ENCODE assay signal across 27 mouse cellular contexts in genomic region chr14:84283440-84284203, GRCm38 (mm10).
"Had no signal": no experiment of that assay in that cellular context is flagged by ENCODE, and none has a peak within 500 bp of the region (broad histone marks: within the 10 kb centered on the region; RNA-seq: fewer than 3 reads in every experiment).

No protein-coding gene starts in this region.

- H3K27ac ChIP-seq: gastrocnemius, adult 2 months; heart, embryonic 10.5 days; hindbrain, embryonic 10.5 days; hindbrain, embryonic 12.5 days; hindbrain, embryonic 14.5 days; kidney, embryonic 15.5 days; kidney, postnatal 0 days; layer of hippocampus, adult 2 months; left cerebral cortex, adult 2 months; limb, embryonic 10.5 days; limb, embryonic 12.5 days; liver, embryonic 13.5 days had no signal

- DNase-seq: gastrocnemius, adult 2 months; gastrocnemius, postnatal 10 days; gastrocnemius, postnatal 25 days; heart, adult 18-20 months; heart, postnatal 10 days; heart, postnatal 4 days; kidney, adult 11 months; kidney, adult 2 months; kidney, adult 9 months; kidney, postnatal 14 days; kidney, postnatal 36 days; liver; liver, embryonic 13.5 days had no signal

- H3K9me3 ChIP-seq: heart, embryonic 10.5 days; hindbrain, embryonic 10.5 days; hindbrain, embryonic 12.5 days; kidney, embryonic 15.5 days; limb, embryonic 10.5 days; limb, embryonic 12.5 days; liver, embryonic 13.5 days had no signal

- H3K4me3 ChIP-seq: gastrocnemius, adult 2 months; heart, embryonic 10.5 days; heart, embryonic 12.5 days; hindbrain, embryonic 10.5 days; hindbrain, embryonic 12.5 days; kidney, embryonic 15.5 days; layer of hippocampus, adult 2 months; left cerebral cortex, adult 2 months; limb, embryonic 10.5 days; limb, embryonic 12.5 days; liver, embryonic 13.5 days had no signal

- H3K4me1 ChIP-seq: heart, embryonic 10.5 days; heart, embryonic 12.5 days; hindbrain, embryonic 10.5 days; hindbrain, embryonic 12.5 days; kidney, embryonic 15.5 days; limb, embryonic 10.5 days; limb, embryonic 12.5 days; liver, embryonic 13.5 days had no signal

- ATAC-seq: hindbrain, embryonic 16.5 days; inflammation-experienced regulatory T-cells, adult 6 months had no signal

- H3K36me3 ChIP-seq: heart, embryonic 10.5 days; heart, embryonic 12.5 days; hindbrain, embryonic 10.5 days; hindbrain, embryonic 12.5 days; kidney, embryonic 15.5 days; limb, embryonic 10.5 days; limb, embryonic 12.5 days; liver, embryonic 13.5 days had no signal

- H3K27me3 ChIP-seq: heart, embryonic 12.5 days; hindbrain, embryonic 12.5 days; kidney, embryonic 15.5 days; limb, embryonic 12.5 days; liver, embryonic 13.5 days had no signal

- H3K4me2 ChIP-seq: heart, embryonic 12.5 days; hindbrain, embryonic 12.5 days; hindbrain, embryonic 14.5 days; kidney, embryonic 15.5 days; limb, embryonic 12.5 days; liver, embryonic 11.5 days; liver, embryonic 13.5 days had no signal

- H3K9ac ChIP-seq: heart, embryonic 12.5 days; hindbrain, embryonic 12.5 days; hindbrain, embryonic 14.5 days; kidney, embryonic 15.5 days; limb, embryonic 12.5 days; liver, embryonic 13.5 days had no signal
